Mouse (Mus musculus) adrenal gland, adult 18-20 months (tissue): ENCODE data around the gene Ccdc92b. TPM values are rescaled to one million over a fixed set of nuclear protein-coding genes. Genes with fewer than 3 reads are reported as not detected.

Experiments
- DNase-seq, 2 experiments: peaks; one replicate each; pipeline ENCODE4 v3.0.0; 2021 to 2022; ENCODE audit warnings: low spot score in 2 of 2
- total RNA-seq, 2 experiments: library from RNA; stranded (reverse); gene quantifications; 1 replicate in 1 of 2; 2 replicates in 1 of 2; pipeline ENCODE4 v1.2.3; 2021

The Ccdc92b gene
- total RNA-seq, 2 experiments from 2014 or later: 3.0 to 3.7 TPM

DNA sequence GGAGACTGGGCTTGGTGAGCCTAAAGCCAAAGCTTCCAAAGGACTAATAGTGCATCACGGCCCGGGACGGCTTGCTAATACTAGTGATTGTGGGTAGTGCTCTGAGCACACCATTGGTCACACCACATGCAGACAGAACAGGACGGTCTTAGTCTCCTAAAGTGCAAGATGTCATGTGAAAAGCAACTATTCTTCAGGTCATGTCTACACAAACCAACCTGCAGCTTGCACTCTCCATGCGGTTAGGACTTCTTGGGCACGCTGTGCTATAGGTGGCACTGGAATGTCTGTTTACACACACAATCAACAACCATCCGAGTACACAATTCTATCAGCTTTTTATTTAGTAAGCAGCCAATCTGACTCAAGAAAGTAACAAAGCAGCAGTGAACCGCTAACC, 55.3 kb downstream of the Ccdc92b start:
- DNase-seq: no peak

- DNase-seq: no peak
These were observed 55.8 kb downstream of the Ccdc92b start for GRCm38 (mm10) chr11:74675156-74675555.

Other genes starting within 250 kb of the Ccdc92b start
- 10 to 100 TPM in 1 of 2 experiments, 1 to 10 TPM in 1; 8.2 to 10.9 TPM for gene Rap1gap2, start 8.7 kb upstream of the Ccdc92b start, total RNA-seq
- gene Cluh, start 29.9 kb downstream of the Ccdc92b start, total RNA-seq: 100 to 1,000 TPM; 203 to 205 TPM
- gene Pafah1b1, start 105.1 kb downstream of the Ccdc92b start, total RNA-seq: 100 to 1,000 TPM; 185 to 188 TPM
- 10 to 100 TPM; 30.8 to 42.7 TPM for gene Mettl16, start 151.2 kb downstream of the Ccdc92b start, total RNA-seq
- 10 to 100 TPM; 18.3 to 28.9 TPM for gene Mnt, start 211.3 kb downstream of the Ccdc92b start, total RNA-seq